Mouse (Mus musculus): ENCODE measurements at regions not wholly inside any gene's neighbourhood (a gene's known extent, or its start where the extent isn't known, plus 50 kb on each side); places are given as distances from the start of the nearest gene placed in this dataset.

GRCm38 (mm10) chr14:105663472-105663871 is 233.1 kb downstream of the Spry2 start:
- TF ChIP-seq CTCF (IDR thresholded peaks at IDR 0.05; ENCODE audit: borderline replicate concordance, extremely low read depth, insufficient read depth, insufficient read length) (no peak), POLR2A (IDR thresholded peaks at IDR 0.05; ENCODE audit: borderline replicate concordance, extremely low read depth, insufficient read depth, insufficient read length, poor library complexity, severe bottlenecking) (no peak)

All from brain, embryonic 14.5 days (tissue).